Mouse (Mus musculus): Measurements from ENCODE around the gene Gm2022. TPM values are rescaled to one million over a fixed set of nuclear protein-coding genes. Genes with fewer than 3 reads are reported as not detected.
"Not testable (repeated sequence)": the region's sequence is repeated elsewhere in the genome, so short reads cannot be mapped to it uniquely, and the experiment has no call there.

Gm2022 gene
- not detected for total RNA-seq (2021)
- long read RNA-seq, experiment 1: 0 reads
- long read RNA-seq, experiment 2: 0 reads

DNA sequence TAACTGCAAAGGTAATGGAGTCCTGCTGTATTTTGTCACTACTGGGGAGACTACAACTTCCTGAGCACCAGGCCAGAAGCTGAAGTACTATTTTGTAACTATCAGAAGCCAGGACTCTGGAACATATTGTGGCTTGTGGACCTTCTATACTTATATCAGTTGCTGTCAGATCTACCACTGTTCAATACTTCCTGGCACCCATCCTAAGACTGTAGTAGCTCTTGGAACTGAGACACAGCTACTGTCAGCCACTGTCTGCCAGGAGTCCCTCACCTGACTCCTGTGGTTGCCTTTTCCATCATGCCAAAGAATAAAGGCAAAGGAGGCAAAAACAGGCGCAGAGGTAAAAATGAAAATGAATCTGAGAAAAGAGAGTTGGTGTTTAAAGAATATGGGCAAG is at the start of gene Gm2022:
Gene Gm2022 (plus strand): TSS at position 301 of the 400 bp plus-strand sequence.
- not testable (repeated sequence) for DNase-seq (ENCODE audit: low spot score in 2 of 2)

DNA sequence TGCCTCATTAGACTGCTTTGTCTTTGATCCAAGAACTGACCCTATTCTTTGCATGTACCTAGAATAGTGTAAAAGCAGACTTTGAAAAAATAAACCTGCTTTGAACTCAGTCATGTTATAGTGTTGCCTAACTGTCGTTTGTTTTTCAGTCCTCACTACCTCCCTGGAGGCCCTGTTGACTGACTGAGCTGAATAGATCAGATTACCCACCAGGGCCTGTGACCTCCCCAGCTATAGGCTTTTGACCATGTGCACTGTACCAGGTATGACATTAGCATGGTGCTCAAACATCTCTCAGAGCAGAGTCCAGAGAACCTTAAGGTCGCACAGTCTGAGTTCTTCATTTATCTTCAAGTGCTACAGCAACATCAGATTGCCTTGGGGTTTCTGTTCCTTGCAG is 44.5 kb upstream of the Gm2022 start:
- not testable (repeated sequence) for DNase-seq (ENCODE audit: low spot score in 2 of 2)

DNA sequence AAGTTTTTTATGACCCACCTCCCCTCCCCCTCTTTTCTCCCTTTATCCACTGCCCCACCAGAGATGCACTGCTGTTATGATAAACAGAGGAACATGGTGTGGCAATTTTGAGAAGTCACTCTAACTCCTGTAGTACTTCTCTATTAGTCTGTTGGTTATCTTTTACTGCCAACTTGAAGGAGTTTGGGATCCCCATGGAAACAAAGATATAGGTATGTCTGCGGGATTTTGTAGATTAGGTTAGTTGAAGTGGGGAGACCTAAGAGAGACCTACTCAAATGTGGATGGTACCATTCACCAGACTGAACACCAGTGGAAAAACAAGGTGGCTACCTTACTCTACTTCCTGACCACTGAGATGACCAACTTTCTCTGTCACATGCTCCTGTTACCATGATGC is 39.1 kb upstream of the Gm2022 start:
- not testable (repeated sequence) for DNase-seq (ENCODE audit: low spot score in 2 of 2)

DNA sequence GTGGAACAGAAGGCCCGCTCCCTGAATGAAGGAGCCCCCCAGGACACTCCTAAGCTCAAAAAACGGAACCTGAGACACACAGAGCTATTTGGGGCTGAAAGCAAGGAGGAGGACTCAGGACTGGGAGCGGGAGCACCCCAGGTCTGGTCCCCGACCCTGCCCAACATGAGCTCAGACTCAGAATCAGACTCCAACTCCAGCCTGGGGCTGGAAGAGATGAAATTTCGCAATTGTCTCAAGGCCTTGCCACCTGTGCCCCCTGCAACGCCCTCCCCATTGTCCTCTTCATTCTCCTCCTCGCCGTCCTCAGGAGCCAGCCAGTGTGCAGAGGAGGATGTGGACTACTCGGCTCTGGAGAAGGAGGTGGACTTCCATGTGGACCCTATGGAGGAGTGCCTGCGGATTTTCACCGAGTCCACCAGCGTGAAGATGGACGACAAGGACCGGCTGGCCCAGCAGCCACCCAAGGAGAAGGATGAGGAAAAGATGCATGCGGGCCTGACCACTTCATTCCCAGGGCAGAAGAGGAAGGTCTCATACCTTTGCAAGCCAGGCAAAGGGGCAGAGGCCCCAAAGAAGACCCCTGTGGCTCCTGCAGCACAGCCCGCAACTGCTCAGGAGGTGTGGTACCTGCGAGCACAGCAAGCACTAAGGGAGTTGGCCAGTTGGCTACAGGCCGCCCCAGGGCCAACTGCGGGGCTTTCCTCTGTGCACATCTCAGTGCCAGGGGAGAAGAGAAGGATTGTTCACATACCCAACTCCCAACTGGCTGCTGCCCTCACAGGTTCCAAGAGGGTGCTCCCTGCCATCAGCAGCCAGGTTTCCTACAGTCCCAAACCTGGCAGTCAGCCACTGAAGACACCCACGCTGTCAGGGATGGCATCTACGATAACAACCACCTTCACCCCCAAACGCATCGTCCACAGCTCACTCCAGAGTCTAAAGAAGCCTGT is 33.2 kb upstream of the Gm2022 start:
- DNase-seq (ENCODE audit: low spot score in 2 of 2): not testable (repeated sequence)

DNA sequence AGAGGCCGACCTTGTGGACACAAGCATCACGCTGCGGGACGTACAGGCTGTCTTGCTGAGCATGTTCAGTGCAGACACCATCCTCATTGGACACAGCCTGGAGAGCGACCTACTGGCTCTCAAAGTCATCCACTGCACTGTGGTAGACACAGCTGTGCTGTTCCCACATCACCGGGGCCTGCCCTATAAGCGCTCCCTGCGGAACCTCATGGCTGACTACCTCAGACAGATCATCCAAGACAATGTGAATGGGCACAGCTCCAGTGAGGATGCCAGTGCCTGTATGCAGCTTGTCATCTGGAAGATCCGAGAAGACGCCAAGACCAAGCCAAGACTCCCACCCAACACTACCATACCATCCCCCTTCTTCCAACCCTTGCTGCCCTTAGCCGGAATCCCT is 31.5 kb upstream of the Gm2022 start:
- not testable (repeated sequence) for DNase-seq (ENCODE audit: low spot score in 2 of 2)

DNA sequence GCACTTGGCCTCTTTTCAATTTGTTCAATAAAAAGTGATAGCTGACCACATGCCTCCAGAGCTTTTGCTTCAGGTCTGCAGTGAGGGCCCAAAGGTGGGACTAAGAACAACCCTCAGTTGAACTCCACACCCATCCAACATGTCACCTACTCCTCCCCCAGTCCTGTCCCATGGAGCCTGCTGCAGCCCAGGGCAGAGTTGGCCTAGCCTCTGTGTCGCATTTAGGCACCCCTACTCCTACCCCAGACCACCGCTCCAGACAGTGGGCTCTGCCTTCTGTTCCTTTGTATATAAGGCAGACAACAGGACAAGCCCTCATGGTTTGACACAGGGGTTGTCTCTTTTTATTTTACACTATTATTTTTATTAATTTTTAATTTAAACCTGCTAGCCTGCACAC is 31.1 kb upstream of the Gm2022 start:
- DNase-seq (ENCODE audit: low spot score in 2 of 2): not testable (repeated sequence)

DNA sequence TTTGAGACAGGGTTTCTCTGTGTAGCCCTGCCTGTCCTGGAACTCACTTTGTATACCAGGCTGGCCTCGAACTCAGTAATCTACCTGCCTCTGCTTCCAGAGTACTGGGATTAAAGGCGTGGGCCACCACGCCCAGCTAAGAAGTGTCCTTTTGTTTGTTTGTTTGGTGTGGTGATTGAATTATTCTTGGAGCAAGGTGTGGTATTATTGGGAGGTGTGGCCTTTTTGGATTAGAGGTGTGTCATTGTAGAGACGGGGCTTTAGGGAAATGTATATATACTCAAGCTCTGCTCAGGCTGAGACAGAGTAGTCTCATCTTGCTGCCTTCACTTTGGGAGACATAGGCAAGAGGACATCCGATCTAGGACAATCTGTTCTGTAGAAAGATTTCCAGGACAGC is 21.4 kb upstream of the Gm2022 start, which contains the start of gene Gm2016:
Gene Gm2016 (plus strand): TSS at position 301 of the 400 bp plus-strand sequence.
- not testable (repeated sequence) for DNase-seq (ENCODE audit: low spot score in 2 of 2)

DNA sequence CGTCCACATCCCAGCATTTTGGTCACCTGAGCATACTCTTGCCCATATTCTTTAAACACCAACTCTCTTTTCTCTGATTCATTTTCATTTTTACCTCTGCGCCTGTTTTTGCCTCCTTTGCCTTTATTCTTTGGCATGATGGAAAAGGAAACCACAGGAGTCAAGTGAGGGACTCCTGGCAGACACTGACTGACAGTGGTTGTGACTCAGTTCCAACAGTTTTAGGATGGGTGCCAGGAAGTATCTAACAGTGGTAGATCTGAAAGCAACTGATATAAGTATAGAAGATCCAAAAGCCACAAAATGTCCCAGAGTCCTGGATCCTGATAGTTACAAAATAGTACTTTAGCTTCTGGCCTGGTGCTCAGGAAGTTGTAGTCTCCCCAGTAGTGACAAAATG is 24.6 kb downstream of the Gm2022 start, which contains the start of gene Gm2035:
Gene Gm2035 (minus strand): TSS at position 137 of the 400 bp plus-strand sequence.
- DNase-seq (ENCODE audit: low spot score in 2 of 2): not testable (repeated sequence)

Other genes starting within 250 kb of the Gm2022 start
- gene Gm21319, start 119.6 kb upstream of the Gm2022 start, total RNA-seq (2021): not detected
- not detected for gene Gm21936, start 99.9 kb upstream of the Gm2022 start, total RNA-seq (2021)
- not detected for gene BB287469, start 78.8 kb upstream of the Gm2022 start, total RNA-seq (2021)
- gene Gm2001, start 53.0 kb upstream of the Gm2022 start, total RNA-seq (2021): not detected
- gene Gm2016, start 21.3 kb upstream of the Gm2022 start, total RNA-seq (2021): not detected
- not detected for gene Gm2035, start 24.5 kb downstream of the Gm2022 start, total RNA-seq (2021)
- gene Gm2042, start 58.7 kb downstream of the Gm2022 start, total RNA-seq (2021): not detected
- not detected for gene Gm2075, start 116.5 kb downstream of the Gm2022 start, total RNA-seq (2021)
- not detected for gene Gm6803, start 123.4 kb downstream of the Gm2022 start, total RNA-seq (2021)
- not detected for gene Gm2056, start 131.6 kb downstream of the Gm2022 start, total RNA-seq (2021)
- not detected for gene Gm16368, start 188.3 kb downstream of the Gm2022 start, total RNA-seq (2021)